Mouse (Mus musculus): ENCODE results near the gene Myog. TPM values are rescaled to one million over a fixed set of nuclear protein-coding genes. Genes with fewer than 3 reads are reported as not detected.

The Myog gene
- total RNA-seq, 1 experiment, result 0.18 TPM

GRCm38 (mm10) chr1:134280174-134280573, 9.6 kb upstream of the Myog start:
- no peak for DNase-seq (ENCODE audit: low read depth, low spot score)
- TF ChIP-seq ZNF384 (IDR thresholded peaks at IDR 0.05; ENCODE audit: low read depth, low read length) (no peak), HCFC1 (IDR thresholded peaks at IDR 0.05; ENCODE audit: borderline replicate concordance, insufficient read depth, low read length) (no peak), CHD2 (IDR thresholded peaks at IDR 0.05; ENCODE audit: low read depth, low read length) (no peak), MAFK (IDR thresholded peaks at IDR 0.05; ENCODE audit: insufficient read depth, low read depth, low read length) (no peak), ZC3H11A (IDR thresholded peaks at IDR 0.05; ENCODE audit: borderline replicate concordance, low read depth, low read length) (no peak)
- Histone ChIP-seq H3K36me3 (ENCODE audit: control insufficient read depth, insufficient read depth, low read length, poor library complexity, severe bottlenecking) (no peaks in the 10 kb centered on the region), H3K9ac (ENCODE audit: insufficient read depth, low read depth, low read length, poor library complexity, severe bottlenecking) (no peak overlapping the region), H3K9me3 (ENCODE audit: control insufficient read depth, insufficient read depth, low read depth, low read length) (no peaks in the 10 kb centered on the region), H3K4me3 (ENCODE audit: insufficient read depth in 1 of 2, low read depth in 1 of 2, low read length in 2 of 2, poor library complexity in 1 of 2, severe bottlenecking in 1 of 2) (no peak overlapping the region), H3K27ac (ENCODE audit: insufficient read depth, low read depth, low read length, poor library complexity, severe bottlenecking) (no peak overlapping the region), H3K4me1 (ENCODE audit: control insufficient read depth in 2 of 2, insufficient read depth in 2 of 2, low read length in 2 of 2, poor library complexity in 1 of 2) (0 out of 4 replicates have a peak, but pooled peaks cover 0 to under 1% of the 10 kb centered on the region in 2 experiments)
- in situ Hi-C loops (cut with MboI; ENCODE audit: low sequenced_read_pairs in 2 of 2, unreplicated experiment in 2 of 2), result no loop called here

- in situ Hi-C loops (cut with MboI; ENCODE audit: low sequenced_read_pairs in 2 of 2, unreplicated experiment in 2 of 2), result no loop called here
These were observed 8.2 kb upstream of the Myog start for GRCm38 (mm10) chr1:134281563-134281962.

GRCm38 (mm10) chr1:134282342-134282741, 7.4 kb upstream of the Myog start:
- no peak for TF ChIP-seq MAFK (IDR thresholded peaks at IDR 0.05; ENCODE audit: insufficient read depth, low read depth, low read length)
- TF ChIP-seq CHD2 (IDR thresholded peaks at IDR 0.05; ENCODE audit: low read depth, low read length), result no peak
- TF ChIP-seq ZC3H11A (IDR thresholded peaks at IDR 0.05; ENCODE audit: borderline replicate concordance, low read depth, low read length), result no peak
- no peak for TF ChIP-seq ZNF384 (IDR thresholded peaks at IDR 0.05; ENCODE audit: low read depth, low read length)
- TF ChIP-seq HCFC1 (IDR thresholded peaks at IDR 0.05; ENCODE audit: borderline replicate concordance, insufficient read depth, low read length), result no peak
- Histone ChIP-seq H3K4me3 (ENCODE audit: insufficient read depth in 1 of 2, low read depth in 1 of 2, low read length in 2 of 2, poor library complexity in 1 of 2, severe bottlenecking in 1 of 2) (no peak overlapping the region), H3K9ac (ENCODE audit: insufficient read depth, low read depth, low read length, poor library complexity, severe bottlenecking) (no peak overlapping the region), H3K4me1 (ENCODE audit: control insufficient read depth in 2 of 2, insufficient read depth in 2 of 2, low read length in 2 of 2, poor library complexity in 1 of 2) (peaks cover 2 to 6% of the 10 kb centered on the region in 2 experiments; a peak in 1 of 4 replicates), H3K36me3 (ENCODE audit: control insufficient read depth, insufficient read depth, low read length, poor library complexity, severe bottlenecking) (no peaks in the 10 kb centered on the region), H3K27ac (ENCODE audit: insufficient read depth, low read depth, low read length, poor library complexity, severe bottlenecking) (no peak overlapping the region), H3K9me3 (ENCODE audit: control insufficient read depth, insufficient read depth, low read depth, low read length) (no peaks in the 10 kb centered on the region)
- in situ Hi-C loops (cut with MboI; ENCODE audit: low sequenced_read_pairs in 2 of 2, unreplicated experiment in 2 of 2), result no loop called here
- no peak for DNase-seq (ENCODE audit: low read depth, low spot score)

More at GRCm38 (mm10) chr1:134281563-134281962, 8.2 kb upstream of the Myog start:
- TF ChIP-seq ZC3H11A (IDR thresholded peaks at IDR 0.05; ENCODE audit: borderline replicate concordance, low read depth, low read length), result no peak
- TF ChIP-seq CHD2 (IDR thresholded peaks at IDR 0.05; ENCODE audit: low read depth, low read length), result no peak
- no peak for TF ChIP-seq MAFK (IDR thresholded peaks at IDR 0.05; ENCODE audit: insufficient read depth, low read depth, low read length)
- TF ChIP-seq ZNF384 (IDR thresholded peaks at IDR 0.05; ENCODE audit: low read depth, low read length), result no peak
- TF ChIP-seq HCFC1 (IDR thresholded peaks at IDR 0.05; ENCODE audit: borderline replicate concordance, insufficient read depth, low read length), result no peak
- Histone ChIP-seq H3K36me3 (ENCODE audit: control insufficient read depth, insufficient read depth, low read length, poor library complexity, severe bottlenecking) (no peaks in the 10 kb centered on the region), H3K9ac (ENCODE audit: insufficient read depth, low read depth, low read length, poor library complexity, severe bottlenecking) (no peak overlapping the region), H3K4me1 (ENCODE audit: control insufficient read depth in 2 of 2, insufficient read depth in 2 of 2, low read length in 2 of 2, poor library complexity in 1 of 2) (peaks cover 2 to 6% of the 10 kb centered on the region in 2 experiments; a peak in 1 of 4 replicates), H3K9me3 (ENCODE audit: control insufficient read depth, insufficient read depth, low read depth, low read length) (no peaks in the 10 kb centered on the region), H3K27ac (ENCODE audit: insufficient read depth, low read depth, low read length, poor library complexity, severe bottlenecking) (no peak overlapping the region), H3K4me3 (ENCODE audit: insufficient read depth in 1 of 2, low read depth in 1 of 2, low read length in 2 of 2, poor library complexity in 1 of 2, severe bottlenecking in 1 of 2) (no peak overlapping the region)
- no peak for DNase-seq (ENCODE audit: low read depth, low spot score)

GRCm38 (mm10) chr1:134283108-134283507, 6.7 kb upstream of the Myog start:
- Histone ChIP-seq H3K36me3 (ENCODE audit: control insufficient read depth, insufficient read depth, low read length, poor library complexity, severe bottlenecking) (no peaks in the 10 kb centered on the region), H3K9me3 (ENCODE audit: control insufficient read depth, insufficient read depth, low read depth, low read length) (no peaks in the 10 kb centered on the region), H3K4me1 (ENCODE audit: control insufficient read depth in 2 of 2, insufficient read depth in 2 of 2, low read length in 2 of 2, poor library complexity in 1 of 2) (peaks cover 2 to 6% of the 10 kb centered on the region in 2 experiments; a peak in 1 of 4 replicates), H3K9ac (ENCODE audit: insufficient read depth, low read depth, low read length, poor library complexity, severe bottlenecking) (no peak overlapping the region), H3K27ac (ENCODE audit: insufficient read depth, low read depth, low read length, poor library complexity, severe bottlenecking) (no peak overlapping the region), H3K4me3 (ENCODE audit: insufficient read depth in 1 of 2, low read depth in 1 of 2, low read length in 2 of 2, poor library complexity in 1 of 2, severe bottlenecking in 1 of 2) (no peak overlapping the region)
- DNase-seq (ENCODE audit: low read depth, low spot score), result no peak
- in situ Hi-C loops (cut with MboI; ENCODE audit: low sequenced_read_pairs in 2 of 2, unreplicated experiment in 2 of 2), result no loop called here
- no peak for TF ChIP-seq ZC3H11A (IDR thresholded peaks at IDR 0.05; ENCODE audit: borderline replicate concordance, low read depth, low read length)
- TF ChIP-seq ZNF384 (IDR thresholded peaks at IDR 0.05; ENCODE audit: low read depth, low read length), result no peak
- TF ChIP-seq MAFK (IDR thresholded peaks at IDR 0.05; ENCODE audit: insufficient read depth, low read depth, low read length), result no peak
- TF ChIP-seq CHD2 (IDR thresholded peaks at IDR 0.05; ENCODE audit: low read depth, low read length), result no peak
- no peak for TF ChIP-seq HCFC1 (IDR thresholded peaks at IDR 0.05; ENCODE audit: borderline replicate concordance, insufficient read depth, low read length)

All from ES-E14 (cell line).